Mouse (Mus musculus) midbrain, embryonic 10.5 days (tissue): ENCODE measurements around the gene Hdgf. TPM values are rescaled to one million over a fixed set of nuclear protein-coding genes. Genes with fewer than 3 reads are reported as not detected.

Source experiments
- DNase-seq: peaks from one replicate; pipeline ENCODE4 v3.0.0-alpha.2; 2017; ENCODE audit warnings: low spot score
- H3K27ac ChIP-seq: fragments of 300-500 bp; sonication (generic); replicated peaks from 2 replicates; pipeline ENCODE4 v1.5.1; 2016; ENCODE audit warnings: mild to moderate bottlenecking
- H3K27me3 ChIP-seq: fragments of 300-500 bp; sonication (generic); 2 replicates; pipeline ENCODE4 v1.6.1; 2016; ENCODE audit warnings: low read depth, mild to moderate bottlenecking; ENCODE audit not compliant: poor library complexity, severe bottlenecking
- H3K36me3 ChIP-seq: fragments of 300-500 bp; sonication (generic); 2 replicates; pipeline ENCODE4 v1.6.1; 2016; ENCODE audit warnings: mild to moderate bottlenecking, moderate library complexity
- H3K4me1 ChIP-seq: fragments of 300-500 bp; sonication (generic); 2 replicates; pipeline ENCODE4 v1.6.1; 2016
- H3K4me3 ChIP-seq: fragments of 300-500 bp; sonication (generic); 2 replicates; pipeline ENCODE4 v1.5.1; 2016; ENCODE audit warnings: mild to moderate bottlenecking, moderate library complexity
- H3K9me3 ChIP-seq: fragments of 300-500 bp; sonication (generic); replicated peaks from 2 replicates; pipeline ENCODE4 v1.6.1; 2016; ENCODE audit warnings: mild to moderate bottlenecking
- WGBS: fragments of 180-500 bp; shearing (Covaris S2); methylation state at CpG from one replicate; pipeline ENCODE4 v1.1.7; 2016; 5-methylcytosine and 5-hydroxymethylcytosine counted together
- polyA plus RNA-seq: library from polyadenylated mRNA; unstranded; fragments of >200 nt; fragmentation: Nextera tagmentation; extraction: Ambion mirVana; gene quantifications from 2 replicates; pipeline ENCODE4 v1.2.1, GENCODE M21; 2016

The Hdgf gene
- polyA plus RNA-seq, 1 experiment from 2014 or later: 176 TPM

DNA sequence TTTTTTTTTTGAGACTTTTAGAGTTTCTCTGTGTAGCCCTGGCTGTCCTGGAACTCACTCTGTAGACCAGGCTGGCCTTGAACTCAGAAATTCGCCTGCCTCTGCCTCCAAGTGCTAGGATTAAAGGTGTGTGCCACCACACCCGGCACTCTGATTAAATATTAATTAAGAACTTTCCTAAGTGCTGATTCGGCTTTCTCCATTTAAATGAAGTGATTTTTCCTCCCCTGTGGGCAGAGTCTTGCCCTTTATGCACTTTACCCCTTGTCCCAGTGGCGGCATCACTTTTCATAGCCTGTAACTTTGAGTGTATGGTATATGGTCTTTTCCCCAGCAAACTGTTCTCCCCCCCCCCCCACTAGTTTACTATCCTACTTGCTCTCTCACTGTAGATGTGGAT lies 29.1 kb downstream of the Hdgf start:
- Histone ChIP-seq H3K4me1 (peaks cover 36% of the 10 kb centered on the region), H3K9me3 (no peaks in the 10 kb centered on the region), H3K27ac (no peak overlapping the region), H3K36me3 (peaks cover 89% of the 10 kb centered on the region), H3K27me3 (no peaks in the 10 kb centered on the region), H3K4me3 (no peak overlapping the region)
- DNase-seq: no peak
- 85% methylated on average over 4 of the region's 4 CpGs for WGBS

DNA sequence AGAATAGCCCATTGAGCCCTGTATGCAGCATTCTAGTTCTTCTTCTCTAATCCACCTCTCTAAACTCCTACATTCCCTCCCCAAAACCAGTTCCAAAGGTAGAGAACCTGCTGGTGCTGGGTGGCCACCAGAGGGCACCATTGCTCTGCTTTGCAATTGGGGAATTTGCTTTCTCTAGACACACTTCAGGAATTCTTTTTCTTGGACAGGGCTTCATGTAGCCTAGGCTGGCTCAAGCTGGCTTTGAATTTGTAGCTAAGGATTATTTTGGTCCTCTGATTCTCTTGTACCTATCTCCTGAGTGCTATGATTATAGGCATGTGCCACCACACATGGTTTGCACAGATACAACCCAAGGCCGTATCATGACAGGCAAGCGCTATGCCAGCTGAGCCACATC lies 29.7 kb downstream of the Hdgf start:
- no peaks in the 10 kb centered on the region for H3K9me3 ChIP-seq
- H3K4me3 ChIP-seq: 0 out of 2 replicates have a peak overlapping the region, but pooled peaks have one; percentile 0
- peak; percentile 85 for DNase-seq
- 96% methylated on average over 2 of the region's 2 CpGs for WGBS
- H3K4me1 ChIP-seq: peaks cover 31% of the 10 kb centered on the region
- no peaks in the 10 kb centered on the region for H3K27me3 ChIP-seq
- peaks cover 95% of the 10 kb centered on the region for H3K36me3 ChIP-seq
- peak overlapping the region; percentile 66 for H3K27ac ChIP-seq

DNA sequence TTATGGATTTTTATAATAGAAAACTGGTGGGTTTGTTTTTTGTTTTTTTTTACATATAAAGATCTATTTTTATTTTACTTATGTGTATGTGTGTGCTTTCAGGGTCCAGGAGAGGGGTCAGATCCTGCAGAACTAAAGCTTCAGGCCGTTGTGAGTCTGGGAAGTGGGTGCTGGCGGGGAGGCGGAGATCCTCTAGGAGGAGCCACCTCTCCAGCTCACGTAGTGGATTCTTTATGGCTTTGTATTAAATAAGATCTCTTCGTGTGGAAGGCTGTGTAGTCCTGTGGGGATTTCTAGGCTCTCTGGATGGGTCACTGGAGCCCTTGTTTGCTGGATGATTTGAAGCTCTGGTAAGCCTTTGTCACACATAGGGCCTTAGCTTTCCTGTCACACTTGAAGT lies 34.5 kb downstream of the Hdgf start:
- H3K27me3 ChIP-seq: no peaks in the 10 kb centered on the region
- peaks cover 30% of the 10 kb centered on the region for H3K4me1 ChIP-seq
- no peak overlapping the region for H3K4me3 ChIP-seq
- H3K36me3 ChIP-seq: peaks cover 87% of the 10 kb centered on the region
- no peak for DNase-seq
- H3K27ac ChIP-seq: no peak overlapping the region
- WGBS: 76% methylated on average over 5 of the region's 5 CpGs
- H3K9me3 ChIP-seq: no peaks in the 10 kb centered on the region

DNA sequence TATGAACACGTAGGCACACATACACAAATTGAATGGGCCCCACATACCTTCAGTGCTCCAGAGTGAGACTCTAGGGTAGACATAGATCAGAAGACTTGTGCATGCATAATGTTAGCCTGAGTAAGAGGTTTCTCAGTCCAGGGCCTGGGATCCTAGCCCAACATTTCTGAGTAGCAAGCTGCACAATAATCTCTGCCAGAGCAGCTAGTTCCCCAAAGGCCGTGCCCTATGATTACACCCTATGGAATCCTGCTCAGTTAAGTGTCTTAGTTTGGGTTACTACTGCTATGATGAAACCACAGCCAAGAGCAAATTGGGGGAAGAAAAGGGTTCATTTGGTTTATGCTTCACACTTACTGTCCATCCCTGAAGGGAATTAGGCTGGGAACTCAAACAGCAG lies 36.4 kb downstream of the Hdgf start:
- WGBS: 93% methylated on average over 2 of the region's 2 CpGs
- Histone ChIP-seq H3K36me3 (peaks cover 71% of the 10 kb centered on the region), H3K27me3 (no peaks in the 10 kb centered on the region), H3K4me1 (peaks cover 42% of the 10 kb centered on the region), H3K27ac (no peak overlapping the region), H3K9me3 (no peaks in the 10 kb centered on the region), H3K4me3 (no peak overlapping the region)
- DNase-seq: no peak

DNA sequence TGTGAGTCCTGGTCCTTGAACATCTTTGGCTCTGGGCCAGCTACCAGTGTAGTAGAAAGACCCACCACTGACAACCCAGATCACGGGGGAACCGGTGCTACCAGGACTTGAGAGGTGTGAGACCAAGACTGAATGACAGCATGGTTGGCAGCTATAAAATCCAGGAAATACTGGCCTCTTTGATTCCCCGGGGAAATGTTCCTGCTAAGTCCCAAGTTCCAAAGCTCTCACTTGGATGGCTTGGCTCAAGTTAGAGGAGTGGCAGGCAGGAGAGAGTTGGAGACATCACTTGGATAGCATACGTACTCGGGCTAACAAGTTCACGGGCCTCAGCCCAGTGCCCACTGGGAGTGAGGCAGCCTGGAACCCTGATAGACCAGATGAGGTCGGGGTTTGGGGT lies 37.5 kb downstream of the Hdgf start:
- Histone ChIP-seq H3K9me3 (no peaks in the 10 kb centered on the region), H3K4me1 (peaks cover 53% of the 10 kb centered on the region), H3K27me3 (peaks cover 4% of the 10 kb centered on the region; the same call in 1 of the 2 replicates), H3K36me3 (peaks cover 59% of the 10 kb centered on the region), H3K4me3 (no peak overlapping the region), H3K27ac (no peak overlapping the region)
- DNase-seq: no peak
- WGBS: 90% methylated on average over 7 of the region's 7 CpGs

DNA sequence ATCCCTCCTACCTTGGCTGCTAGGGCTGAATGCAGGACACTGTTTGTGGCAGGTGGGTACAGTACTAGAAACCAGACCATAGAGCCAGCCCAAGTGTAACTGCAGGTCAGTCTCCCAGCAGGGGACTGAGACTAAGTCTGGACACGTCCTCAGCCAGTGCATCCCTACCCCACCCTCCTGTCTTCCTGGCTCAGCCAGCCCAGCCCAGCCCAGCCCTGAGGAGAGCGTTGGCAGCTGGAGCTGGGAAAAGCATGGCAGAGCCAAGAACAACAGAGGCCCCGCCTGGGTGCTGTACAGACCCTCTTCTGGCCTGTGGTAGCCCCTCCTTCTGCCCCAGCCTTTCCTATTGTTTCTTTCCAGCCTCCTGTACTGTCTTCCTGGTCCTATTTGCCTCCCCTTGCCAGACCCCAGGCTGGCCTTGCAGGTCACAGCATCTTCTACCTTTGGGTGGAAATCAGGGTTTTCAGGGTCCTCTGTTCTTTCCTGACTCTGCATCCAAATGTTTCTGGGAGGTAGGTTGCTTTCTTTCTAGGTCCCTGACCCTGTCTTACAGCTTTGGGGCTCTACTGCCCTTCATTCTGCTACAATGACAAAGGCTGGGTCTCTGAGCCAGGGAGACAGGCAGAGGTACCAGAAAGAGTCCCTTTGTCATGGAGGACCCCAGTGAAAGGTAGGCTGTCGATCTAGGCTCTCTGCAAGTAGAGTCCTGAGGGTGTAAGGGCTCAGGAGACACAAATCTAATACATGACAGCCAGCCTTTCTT lies 38.9 kb downstream of the Hdgf start:
- peak overlapping the region; percentile 68 for H3K4me3 ChIP-seq

DNA sequence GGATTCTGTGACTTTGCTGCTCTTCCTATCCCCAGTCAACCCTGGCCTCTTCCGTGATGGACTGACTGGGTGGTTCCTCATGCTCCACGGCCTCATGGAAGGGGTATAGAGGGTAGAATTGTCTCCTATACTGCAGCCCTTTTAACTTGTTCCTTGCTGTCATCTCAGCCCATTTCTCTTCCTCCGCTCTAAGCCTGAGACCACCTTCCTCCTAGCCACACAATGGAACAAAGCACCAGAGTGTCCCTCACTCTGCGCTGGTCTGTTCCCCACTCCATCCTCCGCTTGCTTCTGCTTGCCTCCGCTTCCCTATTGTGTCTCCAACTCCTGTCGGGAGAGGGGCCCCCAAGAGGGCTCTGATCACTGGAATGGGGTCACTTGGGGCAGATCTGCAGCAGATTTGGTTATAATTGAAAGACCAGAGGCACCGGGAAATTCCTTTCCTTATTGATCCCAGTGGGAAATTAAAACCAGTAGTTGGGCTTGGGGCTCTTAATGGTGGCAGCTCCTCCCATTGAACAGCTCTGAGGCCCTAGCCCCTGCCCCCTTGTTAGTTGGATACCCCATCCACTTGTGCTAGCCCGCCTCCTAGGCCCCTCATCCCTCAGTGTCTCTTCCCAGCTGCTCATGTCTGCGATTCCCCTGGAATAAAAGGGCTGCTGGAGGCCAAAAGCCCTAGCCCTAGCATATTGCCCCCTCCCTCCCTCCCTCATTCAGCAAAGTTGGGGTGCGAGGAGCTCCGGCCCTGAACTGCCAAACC lies 39.8 kb downstream of the Hdgf start:
- Histone ChIP-seq H3K4me1 (peaks cover 77% of the 10 kb centered on the region), H3K4me3 (peak overlapping the region; percentile 68)
- 4% methylated on average over 12 of the region's 12 CpGs for WGBS

More for the DNA sequence above, 38.9 kb downstream of the Hdgf start:
- Histone ChIP-seq H3K4me1 (peaks cover 67% of the 10 kb centered on the region), H3K9me3 (no peaks in the 10 kb centered on the region), H3K27me3 (peaks cover 9% of the 10 kb centered on the region; the same call in 1 of the 2 replicates), H3K36me3 (peaks cover 45% of the 10 kb centered on the region), H3K27ac (peak overlapping the region; percentile 95)
- WGBS: 12% methylated on average over 4 of the region's 4 CpGs
- DNase-seq: peak; percentile 46

DNA sequence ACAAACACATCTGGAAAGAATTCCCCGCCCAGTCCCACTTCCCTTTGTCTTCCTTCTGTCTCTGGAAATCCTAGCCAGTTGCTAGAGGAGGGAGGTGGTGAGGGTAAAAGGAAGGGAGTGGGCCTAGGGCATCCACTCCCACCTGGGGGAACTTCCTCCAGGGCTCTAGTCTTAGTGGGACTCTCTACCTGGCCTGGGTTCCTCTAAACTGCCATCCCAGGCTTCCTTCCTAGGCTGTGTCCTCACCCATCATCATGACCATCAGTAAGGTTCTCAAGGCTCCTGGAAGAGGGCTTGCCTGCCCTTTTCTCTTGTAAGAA lies 40.4 kb downstream of the Hdgf start:
- no peak for DNase-seq
- Histone ChIP-seq H3K27ac (peak overlapping the region; percentile 95), H3K9me3 (no peaks in the 10 kb centered on the region), H3K36me3 (peaks cover 32% of the 10 kb centered on the region), H3K4me1 (peaks cover 82% of the 10 kb centered on the region), H3K27me3 (peaks cover 13% of the 10 kb centered on the region; the same call in 1 of the 2 replicates), H3K4me3 (peak overlapping the region; percentile 68)
- WGBS: 4% methylated on average over 1 of the region's 1 CpGs

More for the DNA sequence above, 39.8 kb downstream of the Hdgf start:
- Histone ChIP-seq H3K27ac (peak overlapping the region; percentile 95), H3K9me3 (no peaks in the 10 kb centered on the region), H3K36me3 (peaks cover 36% of the 10 kb centered on the region), H3K27me3 (peaks cover 9% of the 10 kb centered on the region; the same call in 1 of the 2 replicates)
- DNase-seq: peak; percentile 62

DNA sequence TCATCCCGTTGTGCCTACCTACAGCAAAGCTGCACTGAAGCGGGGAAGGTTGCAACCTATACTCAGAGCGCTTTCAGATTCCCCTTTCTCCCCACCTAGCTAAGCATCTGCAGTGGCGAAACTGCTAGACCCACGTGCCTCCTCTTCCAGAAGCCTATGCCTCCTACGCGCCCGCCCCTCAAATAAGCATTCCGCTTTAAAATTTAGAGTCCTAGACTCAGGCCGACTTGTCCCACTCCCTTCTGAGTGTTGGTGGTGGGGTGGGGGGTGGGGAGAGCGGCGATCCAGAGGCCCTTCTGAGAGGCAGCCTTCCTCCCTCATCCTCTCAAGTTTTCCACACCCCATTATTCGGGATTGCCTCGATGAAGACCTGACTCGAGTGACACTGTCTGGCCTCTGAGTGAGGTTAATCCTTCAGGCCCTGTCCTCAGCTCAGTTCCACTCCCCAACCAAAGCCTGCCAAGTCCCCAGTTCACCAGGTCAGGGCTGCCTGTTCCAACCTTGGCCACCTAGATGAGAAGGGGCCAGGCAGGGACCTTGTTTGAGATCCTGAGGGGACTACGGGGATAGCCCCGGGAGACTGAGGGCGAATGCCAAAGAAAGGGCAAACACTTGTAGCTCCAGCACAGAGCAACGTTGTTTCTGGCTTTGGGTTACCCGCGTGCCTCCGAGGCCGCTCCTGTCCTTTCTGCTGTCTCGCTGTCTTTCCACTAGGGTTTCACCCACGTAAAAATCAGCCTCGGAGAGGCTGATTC lies 41.1 kb downstream of the Hdgf start:
- peak; percentile 76 for DNase-seq
- no peaks in the 10 kb centered on the region for H3K9me3 ChIP-seq
- H3K27me3 ChIP-seq: peaks cover 13% of the 10 kb centered on the region; the same call in 1 of the 2 replicates
- under 1% methylated on average over 26 of the region's 26 CpGs for whole genome bisulfite sequencing
- peaks cover 89% of the 10 kb centered on the region for H3K4me1 ChIP-seq
- H3K36me3 ChIP-seq: peaks cover 32% of the 10 kb centered on the region
- peak overlapping the region; percentile 68 for H3K4me3 ChIP-seq
- peak overlapping the region; percentile 95 for H3K27ac ChIP-seq

DNA sequence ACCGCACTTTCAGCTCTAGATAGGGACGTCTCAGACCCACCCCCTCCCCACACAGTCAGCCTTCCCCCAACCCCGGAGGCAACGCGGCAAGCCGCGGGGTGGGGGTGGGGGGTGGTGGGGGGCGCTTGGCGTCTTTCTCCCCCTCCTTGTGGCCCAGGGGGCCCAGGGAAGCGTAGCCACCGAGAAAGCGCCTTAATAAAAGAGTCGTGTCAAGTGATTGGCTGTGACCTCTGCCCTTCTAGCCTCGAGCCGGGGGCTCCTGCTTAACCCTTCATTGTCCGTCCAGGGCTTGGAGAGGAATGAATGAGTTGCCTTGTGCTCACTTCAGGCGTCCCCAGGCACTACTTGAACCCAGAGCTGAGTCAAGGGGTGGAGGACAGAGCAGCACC lies 41.7 kb downstream of the Hdgf start:
- Histone ChIP-seq H3K36me3 (peaks cover 33% of the 10 kb centered on the region), H3K9me3 (no peaks in the 10 kb centered on the region), H3K27me3 (peaks cover 13% of the 10 kb centered on the region; the same call in 1 of the 2 replicates), H3K4me3 (peak overlapping the region; percentile 68), H3K4me1 (peaks cover 95% of the 10 kb centered on the region), H3K27ac (peak overlapping the region; percentile 95)
- DNase-seq: peak; percentile 90
- WGBS: under 1% methylated on average over 17 of the region's 17 CpGs

DNA sequence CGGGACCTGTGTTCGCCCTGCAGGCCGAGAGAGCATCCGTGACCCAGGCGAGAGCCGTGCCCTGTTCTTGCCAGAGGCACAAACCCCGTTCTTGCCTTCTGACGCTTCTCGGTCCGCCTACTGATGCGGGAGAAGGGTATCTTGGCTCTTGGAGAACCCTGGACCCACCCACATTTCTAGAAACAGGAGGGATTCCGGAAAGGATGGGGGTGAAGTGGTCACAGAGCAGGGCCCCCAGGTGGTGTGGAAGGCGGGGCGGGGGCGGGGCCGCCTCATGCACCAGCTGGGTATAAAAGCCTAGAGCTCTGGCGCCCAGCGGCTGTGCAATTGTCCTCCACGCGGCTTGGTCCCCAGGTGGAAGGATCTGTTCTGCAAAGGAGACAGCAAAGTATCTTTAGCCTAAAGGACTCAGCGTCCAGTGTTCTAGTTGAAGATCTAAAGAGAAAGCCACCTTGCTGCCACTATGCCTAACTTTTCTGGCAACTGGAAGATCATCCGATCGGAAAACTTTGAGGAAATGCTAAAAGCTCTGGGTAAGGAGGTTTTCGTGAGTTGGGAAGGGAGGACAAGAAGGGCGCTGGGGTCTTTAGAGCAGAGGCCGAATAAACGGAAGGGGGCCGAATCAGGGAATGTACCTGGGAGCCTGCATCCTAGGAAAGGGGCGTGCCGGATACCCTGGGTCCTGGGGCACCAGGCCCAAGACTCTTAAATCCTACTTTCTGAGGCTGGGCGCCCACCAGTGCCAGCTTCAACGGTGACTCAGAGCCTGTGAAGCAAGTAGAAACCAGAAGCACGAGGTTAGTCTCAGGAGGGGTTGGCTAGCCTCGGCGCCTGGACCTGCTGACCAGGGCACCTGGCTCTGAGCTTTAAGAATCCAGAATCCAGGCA lies 42.5 kb downstream of the Hdgf start, which contains the start of gene Crabp2:
TSS of gene Crabp2 (plus strand) at position 289 of the 888 bp plus-strand sequence.
- Histone ChIP-seq H3K9me3 (no peaks in the 10 kb centered on the region), H3K4me3 (peak within 1 kb of the TSS; percentile 68), H3K27ac (peak within 1 kb of the TSS; percentile 95), H3K36me3 (peaks cover 34% of the 10 kb centered on the region), H3K4me1 (peaks cover 100% of the 10 kb centered on the region), H3K27me3 (peaks cover 18% of the 10 kb centered on the region)
- DNase-seq: peak; percentile 81
- WGBS: under 1% methylated on average over 35 of the region's 35 CpGs
